Mouse (Mus musculus) macrophage (primary cell): Measurements from ENCODE around the gene Adamtsl4. TPM values are rescaled to one million over a fixed set of nuclear protein-coding genes. Genes with fewer than 3 reads are reported as not detected.
A peak's percentile ranks its signal among the peaks of the same experiment; 100 is the strongest.
"Not testable (repeated sequence)": the region's sequence is repeated elsewhere in the genome, so short reads cannot be mapped to it uniquely, and the experiment has no call there.

ENCODE experiments used
- H3K27ac ChIP-seq: fragments of 350-480 bp; formaldehyde crosslinking; 2 replicates; pipeline ENCODE4 v1.9.0; 2021
- H3K36me3 ChIP-seq: fragments of 350-480 bp; formaldehyde crosslinking; 2 replicates; pipeline ENCODE4 v1.9.0; 2021; ENCODE audit errors: inconsistent target
- H3K4me3 ChIP-seq: fragments of 350-480 bp; formaldehyde crosslinking; 2 replicates; pipeline ENCODE4 v1.9.0; 2021; ENCODE audit errors: inconsistent target
- H3K79me2 ChIP-seq: fragments of 350-480 bp; formaldehyde crosslinking; 2 replicates; pipeline ENCODE4 v1.9.0; 2021; ENCODE audit errors: inconsistent target
- WGBS: methylation state at CpG from one replicate; pipeline ENCODE4 v1.1.7; 2026; ENCODE audit warnings: inconsistent platforms; ENCODE audit not compliant: missing documents; 5-methylcytosine and 5-hydroxymethylcytosine counted together
- polyA plus RNA-seq: library from polyadenylated mRNA; stranded (reverse); fragments of 250-400 nt; gene quantifications from 3 replicates; pipeline ENCODE4 v1.2.4, GENCODE M21; 2018; ENCODE audit warnings: inconsistent platforms

Gene Adamtsl4
- polyA plus RNA-seq, 1 experiment from 2014 or later = 1.9 TPM

GRCm38 (mm10) chr3:95663969-95664608, 23.6 kb downstream of the Adamtsl4 start:
- H3K36me3 ChIP-seq = no peaks in the 10 kb centered on the region
- H3K79me2 ChIP-seq = peaks cover 86% of the 10 kb centered on the region
- peak overlapping the region; percentile 90; the same call in 1 of the 2 replicates for H3K4me3 ChIP-seq
- peak overlapping the region; percentile 94 for H3K27ac ChIP-seq
- WGBS = 89% methylated on average over 3 of the region's 3 CpGs

GRCm38 (mm10) chr3:95663486-95663885, 24.2 kb downstream of the Adamtsl4 start:
- Histone ChIP-seq H3K27ac (peak overlapping the region; percentile 94), H3K36me3 (no peaks in the 10 kb centered on the region), H3K4me3 (peak overlapping the region; percentile 90; the same call in 1 of the 2 replicates), H3K79me2 (peaks cover 86% of the 10 kb centered on the region)
- WGBS = 52% methylated on average over 2 of the region's 2 CpGs

DNA sequence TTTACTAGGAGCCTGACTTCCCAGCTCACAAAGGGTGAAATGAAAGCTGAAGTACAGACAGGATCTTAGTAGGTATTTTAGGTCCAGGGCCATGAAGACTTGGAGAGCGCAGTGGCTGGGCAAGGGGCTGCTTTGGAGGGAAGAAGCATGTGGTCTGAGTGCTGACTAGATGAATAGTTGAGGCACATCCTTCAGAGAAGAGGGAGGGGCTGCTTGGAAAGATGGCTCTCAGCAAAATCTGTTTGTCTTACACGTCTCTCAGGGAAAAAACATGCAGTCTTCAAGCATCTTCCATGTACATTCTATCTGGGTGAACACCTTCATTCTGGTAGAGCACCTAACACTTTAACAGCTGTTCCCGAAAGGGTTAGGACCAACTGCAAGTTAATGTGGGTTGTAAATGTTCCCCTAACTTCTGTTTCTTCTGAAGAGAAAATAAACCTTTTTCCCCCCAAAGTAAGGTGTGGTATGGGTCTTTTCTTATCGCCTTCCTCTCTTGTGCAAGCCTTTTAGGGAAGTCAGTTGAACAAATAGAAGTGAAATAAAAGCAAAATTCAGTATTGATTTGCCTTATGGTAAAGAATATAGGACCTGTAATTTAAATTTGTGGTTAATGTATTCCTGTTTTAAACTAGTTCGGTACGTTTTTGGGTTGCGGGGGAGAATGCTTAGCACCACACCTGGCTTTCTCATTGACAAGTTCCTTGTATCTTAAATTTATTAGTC, 24.8 kb downstream of the Adamtsl4 start:
- Histone ChIP-seq H3K36me3 (no peaks in the 10 kb centered on the region), H3K4me3 (peak overlapping the region; percentile 90), H3K79me2 (peaks cover 90% of the 10 kb centered on the region), H3K27ac (peak overlapping the region; percentile 94)
- WGBS = 30% methylated on average over 7 of the region's 7 CpGs

- Histone ChIP-seq H3K36me3 (no peaks in the 10 kb centered on the region), H3K4me3 (peak overlapping the region; percentile 90), H3K27ac (peak overlapping the region; percentile 94), H3K79me2 (peaks cover 90% of the 10 kb centered on the region)
- WGBS = 18% methylated on average over 6 of the region's 7 CpGs
These were observed 25.6 kb downstream of the Adamtsl4 start for GRCm38 (mm10) chr3:95661945-95662715.

DNA sequence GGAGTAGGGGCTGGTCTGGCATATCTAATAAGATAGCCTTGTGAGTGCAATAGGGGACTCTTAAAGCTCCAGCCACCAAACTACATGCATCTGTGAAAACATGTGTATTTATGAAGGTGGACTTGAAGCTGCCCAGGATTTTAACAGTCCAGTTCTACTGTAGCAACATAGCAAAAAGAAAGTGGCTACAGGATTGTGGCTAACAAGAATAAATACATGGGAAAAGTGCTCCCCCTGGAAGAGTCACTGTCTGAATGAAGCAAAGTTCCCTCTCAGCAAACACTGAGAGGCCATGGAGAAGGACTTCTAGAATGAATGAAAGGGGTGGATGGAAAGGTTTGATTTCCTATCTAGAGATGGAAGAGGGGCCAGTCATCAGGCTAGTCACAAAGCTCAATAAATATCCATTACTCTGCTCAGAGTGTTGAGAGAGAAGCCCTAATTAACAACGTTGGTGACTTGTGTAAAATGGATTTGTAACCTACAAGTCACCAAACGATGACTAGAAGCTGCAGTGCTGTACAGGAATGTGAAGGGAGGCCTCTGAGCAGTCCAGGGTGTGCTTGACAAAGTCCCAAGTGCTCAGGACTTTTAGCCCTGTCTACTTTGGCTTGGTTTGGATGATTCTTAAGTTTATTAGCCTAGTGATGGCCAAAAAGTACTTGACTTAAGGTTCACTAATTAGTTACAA, 26.8 kb downstream of the Adamtsl4 start:
- H3K79me2 ChIP-seq = peaks cover 89% of the 10 kb centered on the region
- peak overlapping the region; percentile 94 for H3K27ac ChIP-seq
- peak overlapping the region; percentile 90 for H3K4me3 ChIP-seq
- no peaks in the 10 kb centered on the region for H3K36me3 ChIP-seq
- whole genome bisulfite sequencing = 0% methylated on average over 2 of the region's 2 CpGs

GRCm38 (mm10) chr3:95659948-95660347, 27.8 kb downstream of the Adamtsl4 start:
- peak overlapping the region; percentile 94 for H3K27ac ChIP-seq
- peaks cover 89% of the 10 kb centered on the region for H3K79me2 ChIP-seq
- no peaks in the 10 kb centered on the region for H3K36me3 ChIP-seq
- peak overlapping the region; percentile 90 for H3K4me3 ChIP-seq
- WGBS = 6% methylated on average over 6 of the region's 8 CpGs

- peaks cover 89% of the 10 kb centered on the region for H3K79me2 ChIP-seq
- H3K36me3 ChIP-seq = no peaks in the 10 kb centered on the region
- H3K27ac ChIP-seq = peak overlapping the region; percentile 94
- under 1% methylated on average over 60 of the region's 113 CpGs for WGBS
- H3K4me3 ChIP-seq = peak overlapping the region; percentile 90
These were observed 28.6 kb downstream of the Adamtsl4 start for GRCm38 (mm10) chr3:95658868-95659712.

DNA sequence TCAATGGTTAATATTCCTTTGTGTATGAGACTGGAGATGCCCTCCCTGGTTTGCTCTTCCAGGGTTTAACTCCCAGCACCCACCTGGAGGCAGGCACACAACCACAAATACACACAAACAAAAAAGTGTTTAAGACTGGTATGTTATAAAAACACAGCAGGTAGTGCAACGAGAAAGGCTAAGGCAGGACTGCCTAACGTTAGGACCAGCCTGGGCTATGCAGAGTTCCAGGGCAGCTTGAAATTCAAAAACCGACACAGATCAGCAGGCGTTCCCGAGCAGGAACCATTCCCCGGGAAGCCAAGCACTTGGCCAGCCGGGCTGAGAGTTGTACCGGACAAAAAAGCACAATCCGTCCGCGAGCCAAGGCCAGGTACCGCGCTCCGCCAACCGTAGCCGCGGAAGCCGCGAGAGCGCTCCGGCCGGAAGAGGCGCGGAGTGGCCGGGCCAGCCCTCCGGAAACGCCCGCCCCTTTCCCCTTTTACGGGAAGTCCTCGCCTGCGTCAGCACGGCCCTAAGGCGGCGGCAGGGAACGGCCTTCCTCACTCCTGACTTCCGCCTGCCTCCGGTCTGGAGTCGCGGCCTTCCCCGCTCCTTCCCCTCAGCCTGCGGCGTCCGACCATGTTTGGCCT, 29.4 kb downstream of the Adamtsl4 start, which contains the start of gene Mcl1:
Gene Mcl1 (plus strand): TSS at position 553 of the 632 bp plus-strand sequence.
- H3K27ac ChIP-seq = peak within 1 kb of the TSS; percentile 97
- no peaks in the 10 kb centered on the region for H3K36me3 ChIP-seq
- H3K4me3 ChIP-seq = peak within 1 kb of the TSS; percentile 90
- WGBS = under 1% methylated on average over 38 of the region's 43 CpGs
- H3K79me2 ChIP-seq = peaks cover 84% of the 10 kb centered on the region

GRCm38 (mm10) chr3:95657711-95658110, 30.0 kb downstream of the Adamtsl4 start:
- whole genome bisulfite sequencing = 88% methylated on average over 3 of the region's 3 CpGs
- Histone ChIP-seq H3K36me3 (no peaks in the 10 kb centered on the region), H3K4me3 (peak overlapping the region; percentile 54), H3K79me2 (peaks cover 84% of the 10 kb centered on the region), H3K27ac (peak overlapping the region; percentile 97)

DNA sequence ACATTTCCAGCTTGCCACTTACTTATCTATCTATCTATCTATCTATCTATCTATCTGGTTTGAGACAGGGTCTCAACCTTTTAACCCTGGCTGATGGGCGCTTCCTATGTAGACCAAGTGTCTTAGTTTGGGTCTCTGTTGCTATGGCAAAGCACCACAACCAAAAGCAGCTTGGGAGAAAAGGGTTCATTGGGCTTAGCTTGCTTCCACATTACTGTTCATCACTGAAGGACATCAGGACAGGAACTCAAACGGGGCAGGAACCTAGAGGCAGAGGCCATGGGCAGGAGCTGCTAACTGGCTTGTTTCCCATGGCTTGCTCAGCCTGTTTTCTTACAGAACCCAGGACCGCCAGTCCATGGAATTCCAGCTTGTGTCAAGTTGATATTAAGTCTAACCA, 30.6 kb downstream of the Adamtsl4 start:
- Histone ChIP-seq H3K4me3 (no peak overlapping the region), H3K36me3 (no peaks in the 10 kb centered on the region), H3K79me2 (peaks cover 84% of the 10 kb centered on the region), H3K27ac (peak overlapping the region; percentile 97)
- 81% methylated on average over 3 of the region's 3 CpGs for WGBS

DNA sequence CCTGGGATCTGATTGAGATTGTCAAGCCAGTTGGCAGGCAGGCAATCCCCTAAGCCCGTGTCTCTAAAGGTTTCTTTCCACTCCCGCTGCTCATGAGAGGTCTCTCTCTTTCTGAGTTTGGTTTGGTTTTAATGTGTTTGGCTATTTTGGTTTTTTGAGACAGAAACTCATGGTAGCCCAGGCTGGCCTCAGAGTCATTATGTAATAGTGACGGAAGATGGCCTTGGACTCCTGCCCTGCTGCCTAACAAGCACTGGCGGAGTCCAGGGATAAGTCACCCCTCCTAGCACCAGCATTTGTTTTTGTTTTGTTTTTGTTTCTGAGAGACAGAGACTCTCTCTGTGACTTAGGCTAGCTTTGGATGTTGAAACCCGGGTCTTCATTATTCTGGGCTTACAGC, 32.3 kb downstream of the Adamtsl4 start:
- 91% methylated on average over 5 of the region's 5 CpGs for WGBS
- H3K79me2 ChIP-seq = peaks cover 70% of the 10 kb centered on the region
- peak overlapping the region; percentile 100 for H3K27ac ChIP-seq
- H3K4me3 ChIP-seq = no peak overlapping the region
- no peaks in the 10 kb centered on the region for H3K36me3 ChIP-seq

GRCm38 (mm10) chr3:95654371-95654770, 33.3 kb downstream of the Adamtsl4 start:
- Histone ChIP-seq H3K27ac (peak overlapping the region; percentile 100), H3K79me2 (peaks cover 60% of the 10 kb centered on the region)
- H3K36me3 ChIP-seq, H3K4me3 ChIP-seq: not testable (repeated sequence)
- WGBS = 97% methylated on average over 3 of the region's 3 CpGs

DNA sequence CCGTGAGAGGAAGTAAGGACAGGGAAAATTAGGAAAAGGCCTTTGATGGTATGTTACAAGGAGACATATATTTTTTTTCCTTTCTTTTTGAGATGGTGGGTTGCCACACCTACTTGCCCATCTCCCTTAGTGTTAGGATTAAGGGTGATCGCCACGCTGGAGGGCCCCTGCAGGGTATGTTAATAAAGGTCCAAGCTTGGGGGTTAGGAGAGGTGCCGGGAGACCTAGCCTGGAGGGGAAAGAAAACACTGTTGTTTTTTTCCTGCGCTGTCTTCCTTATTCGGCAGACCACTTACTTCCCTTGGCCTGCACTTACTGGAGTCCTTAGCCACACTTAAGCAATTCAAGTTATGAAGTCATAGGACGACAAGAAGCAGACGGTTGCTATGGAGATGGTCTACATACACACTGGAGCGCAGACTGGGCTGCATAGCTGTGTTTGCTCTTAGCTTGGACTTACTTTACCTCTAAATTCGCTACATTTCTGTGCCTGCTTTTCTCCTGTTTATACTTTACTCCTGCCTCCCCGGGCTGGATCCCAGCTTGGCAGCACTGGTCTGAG, 34.2 kb downstream of the Adamtsl4 start:
- peak overlapping the region; percentile 100 for H3K27ac ChIP-seq
- WGBS = 16% methylated on average over 11 of the region's 11 CpGs
- no peak overlapping the region for H3K4me3 ChIP-seq

More for the DNA sequence above, 34.2 kb downstream of the Adamtsl4 start:
- H3K36me3 ChIP-seq = no peaks in the 10 kb centered on the region
- H3K79me2 ChIP-seq = peaks cover 63% of the 10 kb centered on the region
